Mouse (Mus musculus): Measurements from ENCODE around the gene Etl4.

Gene Etl4

DNA sequence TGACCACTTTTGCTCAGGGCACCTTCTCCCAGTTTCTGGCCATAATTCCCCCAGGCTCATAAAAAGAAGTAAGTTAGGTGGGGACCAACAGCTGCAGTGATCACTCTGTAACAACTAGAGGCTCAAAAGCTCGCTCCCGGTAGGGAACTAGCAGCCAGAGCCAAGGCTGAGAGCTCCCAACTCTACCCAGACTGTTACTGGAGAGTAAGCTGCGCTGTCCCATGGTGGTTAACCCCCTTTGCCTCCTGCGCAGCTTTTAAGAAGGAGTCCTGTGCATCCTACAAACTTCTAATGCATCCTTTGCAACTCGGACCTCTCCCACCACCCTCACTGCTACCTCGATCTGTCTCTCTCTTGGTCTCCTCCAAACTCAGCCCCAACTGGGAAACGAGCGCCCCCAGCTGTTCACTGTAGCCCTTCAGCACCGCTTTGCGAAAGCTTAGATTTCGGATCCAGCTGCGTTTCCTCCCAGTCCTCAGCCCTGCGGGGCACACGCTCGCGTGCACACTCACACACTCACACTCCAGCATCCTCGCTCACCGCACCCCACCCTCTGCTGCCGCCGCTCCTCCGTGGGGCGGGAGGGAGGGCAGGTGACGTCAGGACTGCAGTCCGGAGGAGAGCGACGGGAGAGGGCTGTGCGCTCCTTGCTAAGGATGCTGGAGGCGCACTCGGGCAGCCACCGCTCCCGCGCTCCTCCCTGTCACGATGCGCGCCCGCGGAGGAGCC lies at the start of gene Etl4:
TSS of gene Etl4 (plus strand) at position 610 of the 729 bp plus-strand sequence.
- WGBS = under 1% methylated on average over 37 of the region's 37 CpGs

DNA sequence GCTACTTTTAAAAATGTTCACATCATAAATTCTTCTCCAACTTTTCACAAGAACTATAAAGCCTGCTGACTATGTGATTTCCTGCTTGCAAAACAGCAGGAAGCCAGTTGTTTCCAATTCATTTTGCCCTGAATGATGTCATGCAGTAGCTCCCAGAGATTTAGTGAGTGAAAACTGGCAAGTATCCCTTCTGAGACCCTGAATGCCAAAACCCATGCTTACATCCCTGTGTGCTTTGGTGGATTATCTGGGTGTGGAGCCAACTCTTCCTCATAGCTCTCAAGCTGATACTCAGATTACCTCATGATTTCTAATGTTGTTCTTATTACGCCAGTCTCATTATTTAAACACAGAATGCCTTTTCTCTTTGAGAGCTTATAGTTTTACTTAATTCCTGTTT lies 37.7 kb upstream of the Etl4 start:
- WGBS = 75% methylated on average over 1 of the region's 1 CpGs

DNA sequence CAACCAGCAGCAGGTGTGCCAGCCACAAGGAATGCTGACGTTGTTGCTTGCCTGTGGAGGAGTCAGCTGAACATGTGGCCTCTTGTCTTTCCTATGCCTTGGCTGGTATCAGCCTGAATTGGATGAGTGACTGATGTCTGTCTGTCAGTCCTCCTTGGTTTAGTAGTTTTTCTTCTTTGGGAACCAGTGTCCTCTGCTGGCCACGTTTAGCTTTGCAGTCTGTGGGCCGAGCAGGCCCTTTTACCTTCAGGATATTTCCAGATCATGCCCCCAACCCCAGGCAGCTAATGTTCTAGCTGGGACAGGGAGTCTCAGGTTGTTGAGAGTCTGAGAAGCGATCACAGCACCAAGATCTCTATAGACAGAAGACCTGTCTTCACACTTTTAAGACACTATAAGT lies 18.7 kb upstream of the Etl4 start:
- 45% methylated on average over 4 of the region's 4 CpGs for whole genome bisulfite sequencing

DNA sequence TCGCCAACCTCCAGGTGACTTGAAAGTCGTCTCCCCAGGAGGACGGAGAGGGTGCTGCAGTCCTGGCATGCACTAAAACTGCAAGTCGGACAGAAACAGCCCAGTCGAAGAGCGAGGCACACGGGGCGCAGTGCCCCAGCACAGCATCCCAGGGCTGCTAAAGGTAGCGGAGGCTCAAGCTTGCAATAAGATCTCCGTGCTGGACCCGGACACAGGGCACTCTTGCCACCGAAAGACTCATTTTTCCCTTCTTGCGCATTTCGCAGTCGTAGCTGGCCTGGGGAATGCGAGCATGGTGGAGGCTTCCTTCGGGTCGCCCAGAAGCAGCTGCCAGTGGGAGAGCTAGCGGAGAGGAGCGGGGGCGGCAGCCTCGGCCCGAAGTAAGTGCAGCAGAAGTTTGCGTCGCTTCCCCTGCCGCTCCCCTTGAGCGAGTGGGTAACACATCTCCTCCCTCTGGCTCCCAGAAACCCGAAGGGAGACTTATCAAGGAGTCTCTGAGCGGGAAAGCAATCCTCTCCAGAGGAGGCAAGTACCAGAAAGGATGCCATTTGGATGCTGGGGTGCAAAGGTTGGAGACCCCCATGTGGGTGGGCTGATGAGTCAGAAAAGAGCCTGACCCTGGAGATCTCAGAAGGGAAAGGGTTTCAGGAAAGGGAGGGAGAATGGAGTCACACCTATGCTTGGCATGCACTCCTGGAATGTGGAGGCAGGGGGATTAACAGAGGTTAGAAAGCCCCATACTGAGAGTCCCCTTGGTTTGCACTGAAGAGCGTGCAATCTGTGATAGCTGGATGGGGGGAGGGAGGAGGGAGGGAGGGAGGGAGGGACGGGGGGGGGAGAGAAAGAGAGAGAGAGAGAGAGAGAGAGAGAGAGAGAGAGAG lies 560 bp downstream of the Etl4 start:
- 2% methylated on average over 31 of the region's 31 CpGs for WGBS

DNA sequence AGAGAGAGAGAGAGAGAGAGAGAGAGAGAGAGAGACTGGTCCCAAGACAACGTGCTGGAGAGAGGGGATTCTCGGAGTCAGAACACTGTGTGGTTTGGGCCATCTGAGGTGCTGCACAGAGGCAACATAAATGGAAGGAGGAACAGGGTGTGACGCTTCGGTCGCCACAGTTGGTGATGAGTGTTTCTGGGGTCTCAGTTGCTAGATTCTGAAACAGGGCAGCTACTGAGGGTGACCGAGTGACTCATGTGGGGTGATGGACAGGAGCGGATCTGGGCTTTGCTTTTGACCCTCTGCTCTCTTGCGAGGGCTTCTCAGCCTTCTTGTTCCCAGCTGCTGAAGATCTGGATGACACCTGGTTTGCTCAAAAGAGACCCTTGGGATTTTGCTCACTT lies 1.2 kb downstream of the Etl4 start:
- 5% methylated on average over 8 of the region's 8 CpGs for WGBS

DNA sequence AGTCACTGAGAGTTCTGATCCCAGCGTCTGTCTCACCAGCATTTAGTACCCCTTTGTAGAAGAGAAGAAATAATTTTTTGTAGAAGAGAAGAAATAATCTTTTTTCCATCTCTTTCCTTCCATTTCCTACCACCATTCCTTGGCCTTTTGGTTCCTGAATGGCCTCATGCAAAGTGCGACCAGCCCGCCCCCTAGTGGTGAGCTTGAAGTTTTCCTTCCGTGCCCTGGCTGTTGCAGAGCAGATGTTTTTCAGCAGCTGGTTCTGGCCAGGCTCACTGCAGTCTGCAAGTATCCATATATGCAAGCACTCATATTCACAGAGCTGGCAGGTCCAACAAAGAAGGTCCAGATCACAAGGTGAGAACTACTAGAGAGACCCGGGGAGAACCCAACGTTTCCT lies 9.6 kb downstream of the Etl4 start:
- WGBS = 36% methylated on average over 6 of the region's 6 CpGs

DNA sequence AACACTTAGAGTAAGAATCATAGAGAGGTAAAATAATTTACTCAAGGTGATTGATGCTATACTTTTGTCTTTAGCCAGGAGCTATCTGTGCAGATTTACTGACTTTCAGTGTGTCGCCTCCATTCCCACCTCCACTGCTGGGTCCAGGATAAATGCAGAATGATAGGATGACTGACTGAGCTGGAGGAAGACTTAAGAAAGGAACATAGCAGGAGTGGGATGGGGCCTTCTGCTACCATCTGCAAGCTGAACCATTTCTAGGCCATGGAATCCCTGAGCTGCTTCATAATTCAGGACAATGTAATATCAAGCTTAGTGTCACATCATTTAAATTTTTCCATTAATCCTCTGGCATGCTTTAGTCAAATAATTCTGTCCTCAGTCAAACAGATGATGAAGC lies 20.4 kb downstream of the Etl4 start:
- 48% methylated on average over 1 of the region's 1 CpGs for WGBS

DNA sequence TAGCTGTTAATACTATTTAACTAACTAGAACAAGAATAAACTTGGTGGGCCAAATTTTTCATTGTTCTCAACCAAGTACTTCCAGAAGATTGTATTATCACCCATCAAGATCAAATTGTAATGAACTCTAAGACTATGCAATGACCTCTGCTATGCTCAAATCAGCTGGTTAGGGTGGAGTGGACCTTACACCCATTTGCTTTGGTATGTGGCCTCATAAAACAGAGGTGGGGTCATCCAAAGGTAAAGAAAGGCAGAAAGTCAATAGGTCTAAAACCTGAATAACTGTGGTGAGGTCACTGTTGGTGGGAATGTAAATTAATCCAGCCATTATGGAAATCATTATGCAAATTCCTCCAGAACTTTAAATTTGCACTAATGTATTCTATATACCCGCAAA lies 24.3 kb downstream of the Etl4 start:
- WGBS = 66% methylated on average over 1 of the region's 1 CpGs

DNA sequence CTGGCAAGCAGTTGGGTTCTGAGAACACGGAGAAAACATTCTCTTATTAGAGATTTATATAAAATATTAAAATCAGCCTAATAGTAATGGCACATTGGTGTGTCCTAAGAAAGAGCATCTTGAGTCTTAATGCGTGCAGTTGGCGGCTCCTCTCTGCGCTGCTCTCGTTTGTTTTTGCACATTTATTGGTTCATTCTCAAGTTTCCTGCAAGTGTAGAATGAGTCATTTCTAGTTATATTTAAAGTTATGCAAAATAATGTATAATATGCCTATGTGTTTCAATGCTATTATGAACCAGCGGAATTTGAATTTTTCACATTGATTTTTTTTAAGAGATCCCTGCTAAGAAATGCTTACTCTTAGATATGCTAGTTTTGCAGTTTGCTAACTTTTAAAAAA lies 35.6 kb downstream of the Etl4 start:
- WGBS = 52% methylated on average over 6 of the region's 6 CpGs

DNA sequence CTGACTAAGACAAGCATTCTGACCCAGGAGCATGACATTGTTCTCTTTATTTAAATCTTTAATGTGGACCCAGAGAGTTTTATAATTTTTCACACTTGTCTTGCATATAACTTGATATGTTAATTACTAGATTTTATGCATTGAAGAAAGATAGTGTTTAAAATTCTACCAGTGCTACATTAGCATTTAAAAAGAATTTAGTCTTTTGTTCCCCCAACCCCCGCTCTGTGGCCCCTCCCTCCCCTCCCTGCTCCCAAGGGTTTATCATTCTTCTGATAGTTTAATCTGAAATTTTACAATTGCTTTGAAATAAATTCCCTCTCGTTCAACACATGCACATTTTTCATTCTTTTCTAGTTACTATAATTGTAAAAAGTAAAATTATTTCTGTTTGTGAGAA lies 43.4 kb downstream of the Etl4 start:
- 56% methylated on average over 2 of the region's 2 CpGs for WGBS

DNA sequence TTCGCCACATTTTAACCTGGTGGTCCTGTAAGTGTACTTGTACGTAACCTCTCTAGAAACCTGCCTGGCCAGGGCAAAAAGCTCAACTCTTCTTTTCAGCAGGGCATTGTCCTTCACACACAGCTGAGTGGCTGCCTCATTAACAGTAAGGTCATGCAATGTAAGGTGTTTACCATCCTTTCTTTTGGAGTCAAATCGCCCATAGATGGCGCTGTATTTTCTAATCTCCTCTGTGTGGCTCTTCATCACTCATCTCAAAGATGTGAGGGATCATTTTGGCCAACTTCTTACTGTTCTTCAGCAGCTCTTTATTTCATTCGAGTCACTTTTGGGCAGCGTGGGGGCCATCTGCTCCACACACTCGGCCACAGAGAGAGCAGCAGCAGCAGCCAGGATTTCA lies 56.9 kb downstream of the Etl4 start:
- 57% methylated on average over 7 of the region's 7 CpGs for WGBS

DNA sequence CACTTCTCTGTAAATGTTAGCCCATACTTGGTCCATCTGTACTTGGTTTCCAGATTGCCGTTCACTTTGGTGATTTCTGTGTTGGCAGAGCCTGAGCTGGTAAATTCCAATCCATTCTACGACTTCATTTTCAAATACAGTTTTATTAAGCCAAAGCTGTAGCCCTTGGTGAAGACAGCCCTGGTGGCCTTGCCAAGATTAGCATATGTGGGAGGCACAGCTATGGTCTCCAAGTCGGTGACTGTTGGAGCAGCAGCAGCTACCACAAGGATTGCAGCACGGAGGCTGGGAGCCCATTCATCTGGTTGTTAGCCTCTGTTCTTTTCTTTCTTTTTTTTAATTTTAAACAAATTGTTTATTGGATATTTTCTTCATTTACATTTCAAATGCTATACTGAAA lies 128.1 kb downstream of the Etl4 start:
- WGBS = 56% methylated on average over 4 of the region's 4 CpGs

DNA sequence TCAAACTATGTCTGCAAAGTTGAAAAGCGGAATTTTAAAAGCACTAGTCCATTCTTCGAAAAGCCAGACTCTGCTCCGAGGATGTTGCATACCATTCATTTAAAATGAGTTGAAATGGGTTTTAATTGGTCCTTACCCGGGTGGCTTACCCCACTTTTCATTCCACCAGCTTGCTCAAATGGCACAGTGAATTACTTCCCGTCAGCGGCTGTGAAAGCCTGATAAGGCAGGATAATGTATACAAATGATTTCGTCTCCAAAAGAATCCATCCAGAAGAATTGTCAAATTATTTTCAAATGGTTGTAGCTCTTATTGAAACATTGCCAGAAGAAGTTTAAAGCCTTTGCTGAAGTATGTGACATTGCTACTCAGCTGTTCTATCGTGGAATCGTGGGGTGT lies 162.8 kb downstream of the Etl4 start:
- WGBS = 42% methylated on average over 9 of the region's 9 CpGs

DNA sequence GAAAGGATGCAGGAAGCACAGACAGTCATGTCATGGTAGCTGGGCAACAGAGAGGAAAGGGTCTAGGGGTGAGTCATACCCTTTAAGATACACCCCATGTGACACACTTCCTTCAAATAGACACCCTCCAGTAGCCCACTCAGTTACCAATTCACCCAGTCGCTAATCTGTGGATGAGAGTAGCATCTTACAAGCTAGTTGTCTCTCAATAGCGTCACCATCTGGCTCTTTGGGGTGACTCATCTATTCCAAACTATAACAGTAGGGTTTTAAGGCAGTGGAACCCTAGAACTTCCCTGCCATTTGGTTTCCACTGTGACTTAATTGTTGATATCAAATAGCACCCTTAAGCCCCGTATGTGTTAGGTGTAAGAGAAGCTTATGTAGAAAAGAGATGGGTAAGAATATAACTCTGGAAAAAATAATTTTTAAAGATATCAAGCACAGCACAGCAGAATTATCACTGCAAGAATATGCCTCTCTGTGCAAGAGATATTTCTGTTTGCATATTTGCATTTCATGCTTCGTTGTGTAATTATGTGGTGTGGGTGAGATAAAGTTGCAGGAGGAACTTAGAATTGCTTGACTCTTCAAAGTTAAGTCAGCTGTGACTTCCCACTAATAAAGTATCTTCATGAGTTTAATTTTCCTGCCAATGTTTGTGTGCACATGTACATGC lies 166.7 kb downstream of the Etl4 start:
- 42% methylated on average over 4 of the region's 4 CpGs for whole genome bisulfite sequencing

DNA sequence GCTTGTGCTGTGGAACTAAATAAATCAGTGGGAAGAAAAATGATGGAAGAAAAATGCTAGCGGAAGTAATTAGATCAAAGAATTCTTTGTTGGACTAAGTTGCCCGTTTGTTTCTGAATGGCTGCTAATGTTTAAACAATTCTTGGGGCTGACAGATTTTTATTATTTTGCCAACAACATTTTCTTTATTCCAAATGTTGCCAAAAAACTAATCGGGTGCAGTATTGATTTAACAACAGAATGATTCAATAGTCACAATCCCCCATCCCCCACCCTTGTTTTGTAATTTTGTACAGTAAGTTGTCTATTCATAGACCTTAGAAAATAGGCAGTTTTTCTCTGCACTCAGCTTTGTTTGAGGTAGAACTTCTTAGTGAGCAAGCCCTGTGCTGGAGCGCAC lies 175.2 kb downstream of the Etl4 start:
- 62% methylated on average over 4 of the region's 4 CpGs for WGBS

DNA sequence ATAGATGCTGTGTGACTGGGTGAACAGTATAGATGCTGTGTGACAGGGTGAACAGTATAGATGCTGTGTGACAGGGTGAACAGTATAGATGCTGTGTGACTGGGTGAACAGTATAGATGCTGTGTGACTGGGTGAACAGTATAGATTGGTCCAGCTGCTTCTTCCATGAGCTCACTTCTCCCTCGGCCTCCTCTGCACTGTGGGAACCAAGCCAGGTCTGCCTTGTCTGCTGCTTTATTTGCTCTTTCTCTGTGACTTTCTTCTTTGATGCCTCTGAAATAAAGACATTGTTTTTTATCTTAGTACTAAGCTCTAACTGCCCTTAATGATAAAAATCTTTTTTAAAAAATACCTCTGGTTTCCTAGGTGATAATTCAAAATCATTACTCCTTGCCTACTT lies 195.9 kb downstream of the Etl4 start:
- 30% methylated on average over 1 of the region's 1 CpGs for WGBS

DNA sequence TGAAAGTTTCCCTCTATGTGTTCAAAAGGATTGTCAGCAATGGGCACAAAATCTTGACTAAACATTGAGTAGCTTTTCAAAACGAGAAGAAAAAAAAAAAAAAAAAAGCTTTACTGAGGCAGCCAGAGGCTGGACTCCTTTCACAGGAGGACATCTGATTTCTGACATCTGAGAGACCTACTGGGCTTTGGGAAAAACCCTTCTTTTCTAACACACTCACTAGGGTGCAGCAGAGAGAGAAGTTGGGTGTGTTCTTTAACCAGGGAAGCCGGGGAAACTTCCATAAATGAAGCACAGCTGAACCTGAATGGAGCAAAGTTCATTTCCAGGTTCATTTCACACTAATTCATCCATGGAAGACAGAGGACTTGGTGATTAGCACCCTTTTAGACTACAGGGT lies 222.2 kb downstream of the Etl4 start:
- WGBS = 22% methylated on average over 2 of the region's 2 CpGs

DNA sequence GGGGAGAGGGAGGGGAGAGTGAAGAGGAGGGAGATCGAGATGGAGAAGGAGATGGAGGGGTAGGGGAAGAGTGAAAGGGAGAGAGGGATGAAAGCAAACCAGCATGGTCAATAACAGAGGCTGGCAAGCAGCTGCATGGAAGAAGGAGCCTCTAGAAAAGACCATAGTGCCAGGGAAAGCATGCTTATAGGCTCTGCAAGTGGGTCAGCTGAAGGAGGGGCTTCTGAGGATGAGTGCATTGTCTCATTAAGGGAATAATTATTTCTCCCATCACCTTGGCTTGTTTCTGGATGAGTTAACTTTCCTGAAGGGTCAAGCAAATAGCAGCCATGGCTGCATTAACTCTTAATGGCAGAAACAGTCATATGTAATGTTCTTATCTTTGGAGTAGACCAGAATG lies 228.8 kb downstream of the Etl4 start:
- WGBS = 73% methylated on average over 1 of the region's 1 CpGs

DNA sequence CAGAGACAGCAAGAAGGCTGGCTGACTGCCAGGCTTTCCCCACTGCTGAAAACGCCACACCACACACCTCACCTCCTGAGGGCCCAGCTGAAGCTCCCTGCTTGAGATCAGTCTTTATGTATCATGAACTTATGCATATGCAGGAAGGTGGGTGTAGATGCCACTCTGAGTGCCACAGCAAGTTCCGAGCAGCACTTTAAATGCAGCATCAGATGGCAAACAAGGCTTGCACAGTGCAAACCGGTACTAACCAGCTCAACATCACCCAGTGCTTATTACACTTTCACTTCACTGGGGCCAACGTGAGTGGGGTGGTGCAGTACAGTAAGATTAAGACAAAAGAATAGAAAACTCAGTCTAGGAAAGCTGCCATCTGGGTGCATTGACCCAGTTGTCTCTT lies 235.8 kb downstream of the Etl4 start:
- WGBS = 25% methylated on average over 4 of the region's 4 CpGs

DNA sequence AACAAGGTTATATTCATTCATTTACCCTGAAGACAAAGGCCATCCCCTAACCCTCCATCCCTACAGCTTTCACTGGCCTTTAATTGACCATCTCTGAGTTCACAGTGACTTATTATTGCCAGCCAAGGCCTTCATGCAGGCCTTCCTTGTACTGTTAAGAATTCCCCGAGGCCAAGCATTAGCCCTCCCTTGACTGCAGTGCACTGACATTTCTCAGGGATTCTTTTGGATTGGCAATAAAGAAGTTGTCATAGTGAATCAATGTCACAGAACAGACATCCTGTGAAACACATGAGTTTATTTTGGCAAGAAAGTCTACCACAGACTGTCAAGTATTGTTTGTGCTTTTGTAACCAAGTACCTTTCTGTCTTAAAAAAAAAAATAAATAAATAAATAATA lies 257.5 kb downstream of the Etl4 start:
- 60% methylated on average over 1 of the region's 1 CpGs for WGBS

DNA sequence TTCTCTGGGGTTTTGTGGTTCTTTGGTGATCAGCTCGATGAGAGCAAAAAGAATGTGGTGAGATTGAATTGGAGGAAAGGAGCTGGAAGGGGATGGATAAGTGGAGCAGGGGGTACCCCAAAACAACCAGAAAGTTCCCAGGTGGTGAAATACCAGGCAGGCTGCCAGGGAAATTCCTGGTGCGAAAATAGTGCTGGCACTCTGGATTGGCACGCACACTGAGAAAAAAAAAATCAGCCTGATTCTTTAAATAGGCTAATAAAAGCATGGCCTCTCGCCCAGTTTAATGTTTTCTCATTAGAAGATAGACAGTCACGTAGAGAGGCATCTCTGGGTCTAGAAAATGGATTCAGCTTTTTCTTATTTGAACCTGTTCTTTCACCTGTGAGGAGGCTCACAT lies 258.0 kb downstream of the Etl4 start:
- WGBS = 62% methylated on average over 5 of the region's 5 CpGs

DNA sequence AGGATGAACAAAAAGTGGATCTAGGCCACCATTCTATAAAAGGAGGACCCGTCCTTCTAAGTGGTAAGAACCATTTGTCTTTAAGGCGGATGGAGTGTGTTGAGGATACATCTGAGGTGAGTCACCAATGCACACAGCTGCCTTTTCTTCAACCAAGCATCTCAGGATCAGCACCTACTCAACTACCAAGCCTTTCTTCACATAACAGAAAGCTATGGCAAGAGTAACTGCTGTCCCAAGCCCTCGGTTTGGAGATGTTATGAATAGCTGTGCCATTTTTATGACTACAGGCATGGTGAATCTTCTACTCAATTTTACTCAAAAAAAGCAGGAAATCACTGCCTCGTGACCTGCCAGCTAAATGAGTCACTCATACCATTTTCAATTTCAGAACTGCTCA lies 258.6 kb downstream of the Etl4 start:
- WGBS = 55% methylated on average over 4 of the region's 4 CpGs
